Mouse (Mus musculus) kidney, adult 10 weeks (tissue): ENCODE results near the gene Mmp23. TPM values are rescaled to one million over a fixed set of nuclear protein-coding genes. Genes with fewer than 3 reads are reported as not detected.

Experiments used
- polyA plus RNA-seq: library from polyadenylated mRNA; stranded (reverse); fragments of 350-450 nt; fragmentation: Illumina TruSeq; extraction: RNeasy Lipid Tissue Mini Kit (QIAGEN cat#74804); gene quantifications from one replicate; pipeline ENCODE4 v1.2.3, GENCODE M21; 2014; ENCODE audit warnings: low read depth, low replicate concordance

Gene Mmp23
- 0.61 TPM for polyA plus RNA-seq

GRCm38 (mm10) chr4:155653086-155653450 lies at the start of gene Mmp23:
Gene Mmp23, minus strand, starts transcription at chr4:155653384.

GRCm38 (mm10) chr4:155694111-155694481 lies 40.9 kb upstream of the Mmp23 start, which contains the start of gene Fndc10:
Gene Fndc10, plus strand, starts transcription at chr4:155694342.

GRCm38 (mm10) chr4:155668689-155669597 lies 15.8 kb upstream of the Mmp23 start, which contains the start of gene Mib2:
Gene Mib2, minus strand, starts transcription at chr4:155669198.

GRCm38 (mm10) chr4:155645308-155645707 lies 7.9 kb downstream of the Mmp23 start, which contains the start of gene Gm10563:
Gene Gm10563, minus strand, starts transcription at chr4:155645408.

GRCm38 (mm10) chr4:155624338-155625291 lies 28.6 kb downstream of the Mmp23 start, which contains the start of gene Cdk11b:
Gene Cdk11b, plus strand, starts transcription at chr4:155624854.

GRCm38 (mm10) chr4:155601091-155601996 lies 51.8 kb downstream of the Mmp23 start, which contains the start of gene Slc35e2:
Gene Slc35e2, plus strand, starts transcription at chr4:155601416.

Other genes starting within 250 kb of the Mmp23 start
- 0.24 TPM for gene Cfap74, start 244.2 kb downstream of the Mmp23 start, polyA plus RNA-seq
- not detected for gene Tmem52, start 184.3 kb downstream of the Mmp23 start, polyA plus RNA-seq
- gene Gnb1, start 162.0 kb downstream of the Mmp23 start, polyA plus RNA-seq: 121 TPM
- gene Nadk, start 91.0 kb downstream of the Mmp23 start, polyA plus RNA-seq: 49.5 TPM
- 9.5 TPM for gene Slc35e2, start 52.0 kb downstream of the Mmp23 start, polyA plus RNA-seq
- 57.7 TPM for gene Cdk11b, start 28.5 kb downstream of the Mmp23 start, polyA plus RNA-seq
- not detected for gene Gm10563, start 8.0 kb downstream of the Mmp23 start, polyA plus RNA-seq
- 0.73 TPM for gene Mib2, start 15.8 kb upstream of the Mmp23 start, polyA plus RNA-seq
- gene Fndc10, start 41.0 kb upstream of the Mmp23 start, polyA plus RNA-seq: not detected
- 74.9 TPM for gene Ssu72, start 51.4 kb upstream of the Mmp23 start, polyA plus RNA-seq
- not detected for gene Tmem240, start 81.4 kb upstream of the Mmp23 start, polyA plus RNA-seq
- gene Atad3a, start 107.7 kb upstream of the Mmp23 start, polyA plus RNA-seq: 5.9 TPM
- 3.3 TPM for gene Vwa1, start 121.3 kb upstream of the Mmp23 start, polyA plus RNA-seq
- 2.2 TPM for gene Tmem88b, start 132.5 kb upstream of the Mmp23 start, polyA plus RNA-seq
- not detected for gene Ankrd65, start 137.1 kb upstream of the Mmp23 start, polyA plus RNA-seq
- gene Mrpl20, start 149.5 kb upstream of the Mmp23 start, polyA plus RNA-seq: 87.6 TPM
- 37.9 TPM for gene Ccnl2, start 159.1 kb upstream of the Mmp23 start, polyA plus RNA-seq
- gene Aurkaip1, start 177.9 kb upstream of the Mmp23 start, polyA plus RNA-seq: 6.3 TPM
- gene Mxra8, start 186.3 kb upstream of the Mmp23 start, polyA plus RNA-seq: 43.1 TPM
- gene Dvl1, start 194.0 kb upstream of the Mmp23 start, polyA plus RNA-seq: 3.0 TPM
- gene Tas1r3, start 210.0 kb upstream of the Mmp23 start, polyA plus RNA-seq: not detected
- 6.4 TPM for gene Cptp, start 216.1 kb upstream of the Mmp23 start, polyA plus RNA-seq
- gene Ints11, start 216.2 kb upstream of the Mmp23 start, polyA plus RNA-seq: 1.9 TPM
- gene Pusl1, start 238.4 kb upstream of the Mmp23 start, polyA plus RNA-seq: 1.4 TPM
- 0.97 TPM for gene Acap3, start 238.4 kb upstream of the Mmp23 start, polyA plus RNA-seq